Mouse (Mus musculus): ENCODE measurements around the gene Slc26a8.
A peak's percentile ranks its signal among the peaks of the same experiment; 100 is the strongest.

Slc26a8 gene

GRCm38 (mm10) chr17:28643697-28644096, 46.3 kb downstream of the Slc26a8 start:
- no peak for DNase-seq (ENCODE audit: low spot score in 2 of 2)

DNA sequence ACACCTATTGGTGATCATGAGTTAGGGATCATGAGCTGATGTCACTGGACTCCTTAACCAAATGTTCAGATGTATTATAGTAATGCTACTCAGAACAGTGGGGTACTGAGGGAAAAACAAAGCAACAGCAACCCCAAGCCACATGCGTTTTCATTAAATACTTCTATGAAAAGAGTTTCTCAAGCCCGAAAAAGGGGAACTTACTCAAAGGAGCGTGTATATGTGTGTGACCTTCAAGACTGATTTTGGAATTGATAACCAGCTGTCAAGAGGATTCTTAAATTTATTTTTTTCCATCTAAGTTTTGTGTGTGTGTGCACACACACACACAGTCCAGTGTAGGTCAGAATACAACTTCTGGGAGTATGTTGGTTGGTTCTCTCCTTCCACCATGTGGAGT, 49.9 kb downstream of the Slc26a8 start:
- DNase-seq (ENCODE audit: low spot score in 2 of 2): no peak

GRCm38 (mm10) chr17:28637711-28638690, 52.0 kb downstream of the Slc26a8 start:
- DNase-seq (ENCODE audit: low spot score in 2 of 2): no peak

GRCm38 (mm10) chr17:28635842-28636241, 54.2 kb downstream of the Slc26a8 start:
- no peak for DNase-seq (ENCODE audit: low spot score in 2 of 2)

DNA sequence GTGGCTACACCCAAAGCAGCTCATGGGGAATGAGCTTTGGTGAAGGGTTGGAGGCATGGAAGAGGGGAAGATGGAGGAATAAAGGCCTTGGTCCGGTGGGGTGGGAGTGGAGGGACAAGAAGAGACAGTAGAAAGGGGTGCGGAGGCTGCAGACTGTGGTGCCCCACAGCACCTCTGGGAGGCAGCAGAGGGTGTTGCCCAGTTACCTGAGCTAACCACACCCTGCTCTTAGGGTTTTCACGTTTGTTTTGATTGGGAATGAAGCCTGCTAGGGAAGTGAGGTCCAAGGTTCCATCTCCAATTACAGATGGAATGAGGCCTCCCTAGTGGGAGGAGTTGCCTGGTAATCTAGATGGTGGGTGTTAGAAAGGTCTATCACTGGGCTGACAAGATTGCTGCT, 60.9 kb downstream of the Slc26a8 start:
- no peak for DNase-seq (ENCODE audit: low spot score in 2 of 2)

DNA sequence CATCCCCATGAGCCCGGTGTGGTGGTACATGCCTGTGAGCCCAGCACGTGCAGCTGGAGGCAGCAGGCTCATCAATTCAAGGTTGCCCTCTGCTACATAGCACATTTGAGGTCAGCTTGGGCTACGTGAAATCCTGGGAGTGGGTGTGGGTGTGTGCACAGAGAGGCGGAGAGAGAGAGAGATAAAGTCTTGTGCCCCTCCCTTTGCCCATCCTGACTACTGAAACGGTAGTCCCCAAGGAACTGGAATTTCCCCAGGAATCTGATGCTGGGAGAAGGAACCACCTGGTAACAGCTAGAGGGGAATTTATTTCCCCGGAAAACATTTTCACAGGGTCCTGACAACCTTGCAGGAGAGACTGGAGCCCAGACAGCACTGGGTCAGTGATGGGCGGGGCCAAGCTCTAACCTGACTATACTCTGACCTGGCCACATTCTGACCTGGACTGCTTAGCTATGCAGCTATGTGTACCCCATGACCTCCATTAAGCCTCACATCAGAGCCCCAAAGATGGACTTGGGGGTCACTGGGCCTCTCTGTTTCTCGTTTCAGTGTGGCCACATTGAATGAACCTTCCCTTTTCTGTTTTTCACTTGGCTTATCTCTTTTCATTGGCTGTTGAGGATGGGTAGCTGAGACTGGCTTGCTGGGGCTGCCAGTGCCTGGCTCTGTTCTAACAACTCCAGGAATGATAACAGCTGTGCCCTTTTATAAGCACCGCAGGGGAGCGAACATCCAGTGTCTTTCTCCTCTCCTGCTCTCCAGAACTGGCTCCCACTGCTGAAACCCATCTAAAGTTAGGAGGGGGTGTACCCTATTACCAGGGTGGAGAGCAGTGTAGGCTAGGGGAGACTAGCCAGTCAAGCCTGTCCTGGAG, 61.5 kb downstream of the Slc26a8 start:
- DNase-seq (ENCODE audit: low spot score in 2 of 2): no peak

GRCm38 (mm10) chr17:28626937-28627336, 63.1 kb downstream of the Slc26a8 start:
- DNase-seq (ENCODE audit: low spot score in 2 of 2): no peak

DNA sequence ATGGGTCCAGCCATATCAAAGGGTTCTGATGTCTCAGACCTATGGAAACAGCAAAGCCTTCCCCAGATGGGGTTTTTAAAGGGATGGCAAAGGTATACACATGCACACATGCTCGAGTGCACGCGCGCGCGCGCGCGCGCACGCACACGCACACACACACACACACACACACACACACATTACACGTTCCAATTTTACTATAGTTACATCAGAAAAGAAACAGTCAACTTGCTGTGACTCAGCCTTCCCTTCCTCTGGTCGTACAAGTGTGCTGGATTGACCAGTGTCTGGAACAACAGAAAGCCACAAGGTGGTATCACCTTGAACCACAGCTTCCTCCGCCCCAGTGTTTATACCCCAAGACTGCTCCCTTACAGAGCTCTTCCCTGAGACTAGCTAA, 64.7 kb downstream of the Slc26a8 start:
- no peak for DNase-seq (ENCODE audit: low spot score in 2 of 2)

- DNase-seq (ENCODE audit: low spot score in 2 of 2): no peak
These were observed 65.2 kb downstream of the Slc26a8 start for GRCm38 (mm10) chr17:28624841-28625240.

GRCm38 (mm10) chr17:28622300-28622759, 67.7 kb downstream of the Slc26a8 start, which contains the start of gene Srpk1:
Srpk1 (minus strand) TSS chr17:28622709.
- peak; percentile 77 to 81 for DNase-seq (ENCODE audit: low spot score in 2 of 2)

- DNase-seq (ENCODE audit: low spot score in 2 of 2): peak; percentile 12 to 17
These were observed 68.4 kb downstream of the Slc26a8 start for GRCm38 (mm10) chr17:28621381-28622299.

- no peak for DNase-seq (ENCODE audit: low spot score in 2 of 2)
These were observed 71.3 kb downstream of the Slc26a8 start for GRCm38 (mm10) chr17:28618775-28619174.

DNA sequence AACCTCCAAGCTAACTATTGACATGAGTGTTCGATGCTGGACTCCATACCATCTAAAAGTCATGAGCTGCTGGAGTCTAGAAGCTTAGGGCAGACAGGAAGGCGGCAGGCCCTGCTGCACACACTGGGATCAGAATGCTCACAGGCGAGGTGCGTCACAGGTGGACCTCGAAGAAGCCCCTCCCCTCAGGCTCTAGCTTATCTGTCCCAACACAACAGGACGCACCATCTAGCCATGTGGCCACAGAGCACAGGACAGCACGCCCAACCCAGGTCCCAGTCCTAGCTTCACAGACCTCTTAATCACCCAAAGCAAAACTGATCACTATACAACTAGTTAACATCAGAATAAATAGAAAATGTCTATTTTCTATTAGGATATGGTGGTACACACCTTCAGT, 71.9 kb downstream of the Slc26a8 start:
- DNase-seq (ENCODE audit: low spot score in 2 of 2): no peak

- no peak for DNase-seq (ENCODE audit: low spot score in 2 of 2)
These were observed 72.4 kb downstream of the Slc26a8 start for GRCm38 (mm10) chr17:28617636-28618035.

- no peak for DNase-seq (ENCODE audit: low spot score in 2 of 2)
These were observed 74.7 kb downstream of the Slc26a8 start for GRCm38 (mm10) chr17:28615332-28615731.

GRCm38 (mm10) chr17:28613096-28613495, 76.9 kb downstream of the Slc26a8 start:
- DNase-seq (ENCODE audit: low spot score in 2 of 2): no peak

- no peak for DNase-seq (ENCODE audit: low spot score in 2 of 2)
These were observed 77.4 kb downstream of the Slc26a8 start for GRCm38 (mm10) chr17:28612603-28613002.

- no peak for DNase-seq (ENCODE audit: low spot score in 2 of 2)
These were observed 80.5 kb downstream of the Slc26a8 start for GRCm38 (mm10) chr17:28609543-28609942.

- DNase-seq (ENCODE audit: low spot score in 2 of 2): no peak
These were observed 88.3 kb downstream of the Slc26a8 start for GRCm38 (mm10) chr17:28601557-28602250.

GRCm38 (mm10) chr17:28600780-28601179, 89.3 kb downstream of the Slc26a8 start:
- no peak for DNase-seq (ENCODE audit: low spot score in 2 of 2)

DNA sequence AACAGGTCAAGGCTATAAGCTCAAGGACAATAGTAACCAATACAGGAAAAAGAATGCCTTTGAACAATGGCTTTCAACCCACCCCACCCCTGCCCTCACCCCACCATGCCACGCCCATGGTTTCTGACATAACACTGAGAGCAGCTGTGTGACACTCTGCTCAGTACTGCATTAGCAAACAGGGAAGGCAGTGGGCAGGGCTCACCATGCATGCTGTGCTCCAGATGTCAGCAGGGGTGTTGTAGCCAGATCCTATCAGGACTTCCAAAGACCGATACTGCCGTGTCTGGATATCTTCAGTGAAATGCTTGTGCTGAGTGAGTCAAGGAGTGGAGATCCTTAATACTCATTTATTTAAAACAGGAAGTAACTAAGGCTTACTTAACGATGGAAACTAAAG, 96.1 kb downstream of the Slc26a8 start:
- no peak for DNase-seq (ENCODE audit: low spot score in 2 of 2)

All from spleen, postnatal 14 days (tissue).